Mouse (Mus musculus) right cerebral cortex, postnatal 4 days (tissue): ENCODE results near the gene Cfl1.

ENCODE experiments used
- DNase-seq: peaks from one replicate; pipeline ENCODE4 v3.0.0-alpha.2; 2022

Gene Cfl1

DNA sequence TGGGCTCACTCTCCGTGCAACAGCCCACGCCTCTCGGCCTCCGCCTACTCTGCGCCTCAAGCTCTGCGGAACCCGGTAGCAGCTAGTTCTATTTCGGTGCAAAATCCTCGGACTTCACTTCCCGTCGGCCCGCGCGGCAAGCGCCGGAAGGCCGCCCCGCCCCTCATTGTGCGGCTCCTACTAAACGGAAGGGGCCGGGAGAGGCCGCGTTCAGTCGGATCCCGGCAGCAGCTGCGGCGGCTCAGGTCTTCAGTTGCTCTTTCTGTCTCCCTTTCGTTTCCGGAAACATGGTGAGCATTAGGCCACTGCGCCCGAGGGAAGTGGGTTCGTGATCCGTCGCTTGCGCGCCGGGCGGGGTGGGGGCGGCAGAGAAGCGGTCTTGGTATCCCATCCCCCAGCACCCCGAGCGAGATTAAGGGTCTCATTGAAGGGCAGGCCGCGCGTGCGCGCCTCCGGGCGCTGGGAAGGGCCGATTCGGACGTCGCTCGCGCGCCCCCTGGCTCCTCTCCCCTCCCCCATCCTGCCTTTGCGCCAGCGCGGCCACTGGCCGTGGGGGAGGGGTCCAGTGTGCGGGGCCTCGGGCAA, at the start of gene Cfl1:
Gene Cfl1 (plus strand): TSS at position 143 of the 585 bp plus-strand sequence.
- DNase-seq = peak; percentile 89

DNA sequence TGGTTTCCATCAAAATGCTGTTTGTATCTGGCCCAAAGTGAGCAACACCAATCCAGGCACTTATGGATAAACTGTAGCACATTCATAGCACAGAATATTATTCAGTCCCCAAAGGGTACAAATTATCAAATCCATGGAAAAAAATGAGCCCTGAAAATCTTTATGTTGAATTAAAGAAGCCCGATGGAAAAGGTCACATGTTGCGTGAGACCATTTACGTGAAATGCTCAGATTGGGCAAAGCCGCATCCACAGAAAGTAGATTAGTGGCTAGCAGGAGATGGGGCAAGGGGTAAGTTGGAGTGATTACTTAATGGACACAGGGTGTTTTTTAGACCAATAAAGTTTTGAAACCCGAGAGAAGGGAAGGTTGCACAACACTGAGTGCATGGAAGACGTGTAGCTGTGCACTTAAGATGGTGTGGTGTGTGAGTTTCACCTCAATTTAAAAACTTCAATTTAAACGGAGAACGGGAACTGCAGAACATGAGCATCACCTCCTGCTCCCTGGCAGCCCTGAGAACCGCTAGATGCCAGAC, 45.8 kb upstream of the Cfl1 start:
- DNase-seq = no peak

DNA sequence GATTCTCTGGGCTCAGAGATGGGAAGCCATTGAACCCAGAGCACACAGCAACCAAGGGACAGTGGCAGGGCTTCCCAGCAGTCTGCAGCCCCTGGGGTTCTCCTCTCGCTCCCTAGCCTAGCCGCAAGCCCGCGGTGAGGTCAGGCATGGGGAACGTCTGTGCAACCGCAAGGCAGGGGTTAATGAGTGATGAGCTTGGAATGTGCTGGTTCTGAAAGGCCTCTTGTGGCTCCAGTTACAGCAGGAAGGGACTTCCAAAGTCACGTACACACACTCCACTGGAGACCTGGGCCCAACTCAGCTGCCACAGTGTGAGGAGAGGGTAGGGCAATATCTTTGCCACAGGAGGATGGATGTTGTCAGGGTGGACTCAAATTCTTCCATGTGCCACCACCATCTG, 45.3 kb upstream of the Cfl1 start:
- no peak for DNase-seq

DNA sequence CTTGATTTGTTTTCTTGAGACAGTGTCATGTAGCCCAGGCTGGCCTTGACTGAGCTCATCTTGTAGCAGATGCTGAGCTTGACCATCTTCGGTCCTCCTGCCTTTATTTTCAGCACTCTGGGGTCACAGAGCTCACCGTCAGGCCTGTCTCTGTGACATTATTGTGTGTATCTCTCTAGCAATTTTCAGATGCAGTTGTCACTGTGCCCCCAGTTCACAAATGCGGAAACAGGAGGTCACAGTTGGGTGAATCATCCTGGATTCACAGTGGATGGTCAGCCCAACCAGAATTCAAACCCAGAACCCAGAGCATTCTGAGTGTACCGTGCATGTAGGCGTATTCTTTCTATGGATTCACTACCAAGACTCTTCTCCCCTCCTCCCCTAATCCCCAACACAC, 44.5 kb upstream of the Cfl1 start:
- no peak for DNase-seq

DNA sequence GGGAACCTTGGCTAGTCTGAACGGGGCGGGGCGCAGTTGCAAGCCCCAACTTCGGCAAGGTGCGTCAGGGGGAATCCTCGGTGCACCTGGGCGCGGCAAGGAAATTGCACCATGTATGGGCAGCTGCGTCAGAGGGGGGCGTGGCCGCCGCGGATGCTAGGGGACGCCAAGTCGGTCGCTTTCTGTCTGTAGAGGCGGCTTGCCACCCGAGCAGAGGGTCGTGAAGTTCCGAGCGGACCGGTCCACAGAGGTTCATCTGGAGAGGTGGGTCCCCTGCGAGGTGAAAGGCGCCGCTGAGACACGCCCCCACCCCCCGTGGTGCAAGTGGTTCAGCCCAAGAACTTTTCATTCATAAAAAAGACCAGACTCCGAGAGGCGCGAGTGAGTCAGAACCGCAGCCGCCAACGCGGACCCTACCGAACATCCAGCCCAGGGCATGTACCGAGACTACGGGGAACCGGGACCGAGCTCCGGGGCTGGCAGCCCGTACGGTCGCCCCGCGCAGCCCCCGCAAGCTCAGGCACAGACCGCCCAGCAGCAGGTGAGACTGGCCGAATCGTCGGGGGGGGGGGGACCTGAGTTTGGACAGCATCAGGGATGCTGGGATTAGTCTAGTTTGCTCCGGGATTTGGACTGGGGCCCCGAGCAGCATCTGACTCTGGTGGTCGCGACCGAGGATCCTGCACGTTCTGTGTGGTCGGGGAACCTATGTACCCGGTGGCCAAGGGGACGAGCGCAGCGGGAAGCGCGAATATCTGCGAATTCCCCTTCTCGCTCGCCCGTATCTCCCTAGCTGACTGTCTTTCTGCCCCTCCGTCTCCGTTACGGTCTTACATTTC, 42.5 kb upstream of the Cfl1 start, which contains the start of gene Fosl1:
Gene Fosl1 (plus strand): TSS at position 33 of the 839 bp plus-strand sequence.
- peak; percentile 68 for DNase-seq

DNA sequence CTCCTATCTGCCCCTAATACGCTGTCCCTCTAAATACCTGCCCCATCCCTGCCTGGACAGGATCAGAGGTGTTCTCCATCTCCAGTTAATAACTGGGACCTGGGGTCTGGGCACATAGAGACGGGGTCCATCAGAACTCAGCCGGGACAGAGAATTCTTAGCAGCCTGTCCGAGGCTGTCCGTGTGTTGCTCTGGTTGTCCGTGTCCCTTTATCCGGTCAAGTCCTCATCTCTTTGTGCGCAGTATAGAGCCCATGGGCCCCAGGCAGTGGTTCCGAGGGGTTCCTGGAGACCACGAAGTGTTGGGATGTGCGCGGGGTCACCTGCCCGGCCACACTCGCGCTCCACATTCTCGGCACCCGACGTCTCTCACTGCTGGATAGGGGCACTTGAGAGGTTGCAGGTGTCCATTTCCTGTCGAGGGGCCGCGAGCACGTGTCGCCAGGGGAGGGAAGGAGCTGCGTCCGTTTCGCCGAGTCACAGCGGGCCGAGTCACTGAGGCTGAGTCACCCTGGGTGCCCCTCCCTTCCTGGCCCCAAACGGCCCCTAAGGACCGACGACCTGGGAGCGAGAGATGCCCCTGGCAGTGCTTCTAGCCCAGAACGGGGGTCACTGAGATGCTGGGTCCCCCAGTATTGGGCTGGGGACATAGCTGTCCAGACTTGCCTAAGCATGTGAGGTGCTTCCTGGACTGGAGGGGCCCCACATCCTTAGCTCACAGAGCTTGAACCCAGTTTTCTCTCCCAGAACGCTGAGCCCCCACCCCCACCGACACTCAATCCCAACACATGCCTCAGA, 41.7 kb upstream of the Cfl1 start:
- DNase-seq = no peak

DNA sequence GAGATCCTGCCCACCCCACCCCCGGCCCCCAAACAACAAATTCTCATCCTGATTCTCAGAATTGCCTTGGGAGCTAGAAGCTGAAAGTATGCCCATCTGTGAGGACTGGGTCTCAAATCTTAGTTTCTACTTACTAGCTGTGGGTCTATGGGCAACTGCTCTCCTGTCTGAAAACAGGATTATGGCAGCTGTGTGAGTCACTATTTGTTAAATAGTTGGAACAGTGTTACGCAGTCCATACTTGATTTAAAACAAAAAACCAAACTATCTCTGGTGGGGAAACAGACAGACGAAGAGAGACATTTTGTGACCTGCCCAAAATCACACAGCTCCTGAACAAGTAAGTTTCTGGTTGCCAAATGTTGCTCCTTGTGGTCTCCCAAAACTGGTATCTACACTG, 40.6 kb upstream of the Cfl1 start:
- no peak for DNase-seq

DNA sequence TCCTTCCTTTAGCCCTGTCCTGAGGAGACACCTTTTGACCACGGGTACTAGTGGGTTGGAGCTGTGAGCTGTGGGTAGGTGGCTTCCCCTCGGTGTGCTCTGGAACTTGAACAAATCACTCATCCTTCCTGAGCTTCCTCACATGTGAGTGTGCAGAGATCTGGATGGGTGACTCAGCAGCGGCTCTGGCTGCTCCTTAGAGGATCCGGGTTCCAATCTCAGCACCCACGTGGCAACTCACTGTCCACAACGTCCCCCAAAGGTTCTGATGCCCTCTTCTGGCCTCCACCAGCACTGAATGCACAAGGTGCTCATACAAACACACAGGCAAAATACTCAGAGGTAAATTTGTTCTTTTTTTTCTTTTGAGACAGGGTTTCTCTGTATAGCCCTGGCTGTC, 38.5 kb upstream of the Cfl1 start:
- no peak for DNase-seq

DNA sequence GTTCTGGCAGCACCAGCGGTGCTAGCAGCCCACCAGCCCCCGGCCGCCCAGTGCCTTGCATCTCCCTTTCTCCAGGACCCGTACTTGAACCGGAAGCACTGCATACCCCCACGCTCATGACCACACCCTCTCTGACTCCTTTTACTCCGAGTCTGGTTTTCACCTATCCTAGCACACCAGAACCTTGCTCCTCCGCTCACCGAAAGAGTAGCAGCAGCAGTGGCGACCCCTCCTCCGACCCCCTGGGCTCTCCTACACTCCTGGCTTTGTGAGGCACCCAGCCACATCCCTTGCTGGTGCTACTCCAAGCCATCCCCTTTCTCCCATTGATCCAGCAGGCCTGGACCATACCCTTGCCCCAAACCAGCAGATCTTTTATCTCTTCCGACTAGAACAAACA, 35.2 kb upstream of the Cfl1 start:
- DNase-seq = no peak

DNA sequence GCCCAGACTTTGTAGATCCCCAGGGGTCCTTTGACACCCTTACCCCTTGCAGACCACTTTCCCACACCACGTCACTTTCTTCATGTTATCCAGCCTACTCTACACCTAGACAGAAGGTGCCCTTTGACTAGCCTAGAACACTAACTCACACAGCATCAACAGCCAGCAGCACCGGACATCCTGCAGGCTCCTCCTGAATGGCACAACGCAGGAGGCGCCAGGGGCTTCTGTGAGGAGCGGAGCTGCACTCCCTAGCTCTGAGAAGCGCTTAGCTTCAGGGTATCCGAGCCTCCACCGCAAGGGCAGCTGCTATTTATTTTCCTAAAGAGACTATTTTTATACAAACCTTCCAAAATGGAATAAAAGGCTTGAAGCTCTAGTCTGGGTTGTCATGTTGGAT, 34.7 kb upstream of the Cfl1 start:
- DNase-seq = no peak

DNA sequence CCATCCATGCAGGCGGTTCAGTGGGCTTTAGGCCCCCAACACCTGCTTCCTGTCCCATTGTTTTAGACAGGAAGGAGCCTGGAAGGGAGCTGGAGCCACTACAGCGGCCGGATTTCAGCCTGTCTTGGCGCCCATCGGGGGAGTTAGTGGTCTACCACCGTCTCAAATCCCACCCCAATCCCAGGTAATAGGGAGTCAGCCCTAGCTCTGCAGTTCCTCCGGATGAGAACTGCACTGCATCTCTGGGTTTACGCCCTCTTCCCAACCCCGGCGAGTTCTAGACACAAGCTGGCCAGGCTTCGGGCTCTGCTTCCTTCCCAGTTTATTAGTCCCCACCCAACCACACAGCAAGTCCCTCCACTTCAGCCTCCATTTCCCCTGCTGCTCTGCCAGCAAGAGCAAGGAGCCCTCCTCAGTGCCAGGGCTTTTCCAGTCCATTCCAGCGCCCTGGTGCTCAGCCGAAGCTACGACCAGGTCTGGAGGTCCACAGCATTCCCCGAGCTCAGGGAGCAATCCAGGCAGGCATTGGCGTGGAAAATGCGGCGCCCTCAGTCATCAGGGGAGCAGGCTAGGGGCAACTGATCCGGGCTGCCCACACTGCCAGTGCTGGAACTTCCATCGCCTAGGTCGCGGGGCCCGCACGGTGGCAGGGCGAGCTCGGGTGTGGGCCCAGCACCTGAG, 33.9 kb upstream of the Cfl1 start:
- no peak for DNase-seq

DNA sequence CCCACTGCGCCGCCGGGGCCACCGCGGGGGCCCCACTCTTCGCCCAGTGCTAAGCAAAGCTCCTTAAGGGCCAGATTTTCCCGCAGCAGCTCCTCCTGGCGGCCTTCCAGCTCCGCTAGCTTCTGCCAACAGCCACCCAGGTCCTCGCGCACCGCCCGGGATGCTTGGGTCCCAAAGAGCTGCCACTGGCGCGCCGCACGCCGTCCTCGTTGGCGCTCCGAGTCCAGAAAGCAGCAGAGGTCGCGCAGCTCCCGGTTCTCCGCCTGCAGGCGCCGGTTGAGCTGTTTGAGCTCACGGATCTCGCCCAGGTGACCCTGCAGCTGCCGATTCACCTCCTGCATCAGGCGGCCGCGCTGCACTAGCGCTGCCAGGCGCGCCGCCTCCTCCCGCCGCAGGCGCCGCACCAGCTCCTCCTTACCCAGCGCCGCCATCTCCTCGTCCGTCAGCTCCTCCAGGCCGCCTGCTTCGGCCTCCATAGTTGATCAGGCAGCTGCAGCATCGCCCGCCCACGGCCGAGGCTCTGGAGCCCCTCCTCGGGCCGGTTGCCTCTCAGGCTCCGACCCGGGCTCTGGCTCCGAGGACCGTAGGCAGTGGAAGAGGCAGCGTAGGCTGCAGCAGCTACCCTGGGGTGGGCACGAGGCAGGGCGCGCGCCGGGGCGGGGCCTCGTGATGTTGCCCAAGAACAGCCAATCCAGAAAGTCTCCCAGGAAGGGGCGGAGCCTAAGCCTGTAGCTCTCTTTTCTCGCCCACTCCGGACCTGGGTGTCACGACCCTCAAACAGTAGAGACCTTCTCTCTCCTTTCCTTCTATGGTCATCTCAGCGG, 33.1 kb upstream of the Cfl1 start:
- DNase-seq = peak; percentile 95

DNA sequence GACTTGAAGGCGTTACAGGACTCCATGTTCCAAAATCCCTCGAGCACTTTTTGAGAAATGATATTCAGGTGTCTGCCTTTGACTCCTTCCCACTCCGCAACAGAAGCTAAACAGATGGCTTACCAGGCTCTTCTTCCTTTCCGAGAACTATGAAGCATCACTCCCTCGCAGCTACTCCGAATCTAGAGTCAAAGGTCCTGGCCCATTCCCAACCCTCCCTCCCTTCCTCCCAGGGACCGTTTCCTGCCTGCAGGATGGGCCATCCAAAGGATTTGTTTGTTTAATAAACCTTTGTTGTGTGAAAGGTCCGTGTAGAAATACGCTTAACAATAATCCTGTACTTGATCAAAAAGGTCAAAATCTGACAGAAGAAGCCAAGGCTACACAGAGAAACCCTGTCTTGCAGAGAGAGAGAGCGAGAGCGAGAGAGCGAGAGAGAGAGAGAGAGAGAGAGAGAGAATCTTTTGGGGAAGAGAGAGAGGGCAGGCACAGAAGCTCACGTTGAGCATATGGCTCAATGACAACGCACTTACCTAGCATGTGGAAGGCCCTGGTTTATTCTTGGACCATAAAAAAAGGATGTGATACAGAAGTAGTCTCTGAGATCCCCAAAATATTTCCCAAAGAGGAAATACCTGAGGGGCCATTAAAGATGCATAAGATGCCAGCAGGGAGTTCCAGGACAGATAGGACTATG, 32.4 kb upstream of the Cfl1 start, which contains the start of gene Ccdc85b:
Gene Ccdc85b (minus strand): TSS at position 149 of the 697 bp plus-strand sequence.
- DNase-seq = no peak

DNA sequence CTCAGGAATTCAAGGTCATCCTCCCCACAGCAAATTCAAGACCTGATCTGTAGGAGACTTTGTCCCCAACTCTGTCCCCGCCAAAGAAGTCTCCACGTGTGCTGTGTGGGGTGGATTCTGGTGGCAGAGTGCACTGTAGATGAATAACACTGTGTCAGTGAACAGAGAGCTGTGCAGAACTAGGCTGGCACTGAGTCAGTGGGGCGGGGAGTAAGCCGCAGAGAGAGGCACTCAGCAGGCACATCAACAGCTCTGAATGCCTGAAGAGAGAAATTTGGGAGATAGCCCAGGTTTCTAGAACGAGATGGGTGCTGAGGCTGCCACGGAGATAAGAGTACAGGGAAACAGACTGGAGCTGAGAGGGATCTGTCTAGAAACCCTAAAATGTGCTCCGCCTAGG, 31.2 kb upstream of the Cfl1 start:
- DNase-seq = no peak

DNA sequence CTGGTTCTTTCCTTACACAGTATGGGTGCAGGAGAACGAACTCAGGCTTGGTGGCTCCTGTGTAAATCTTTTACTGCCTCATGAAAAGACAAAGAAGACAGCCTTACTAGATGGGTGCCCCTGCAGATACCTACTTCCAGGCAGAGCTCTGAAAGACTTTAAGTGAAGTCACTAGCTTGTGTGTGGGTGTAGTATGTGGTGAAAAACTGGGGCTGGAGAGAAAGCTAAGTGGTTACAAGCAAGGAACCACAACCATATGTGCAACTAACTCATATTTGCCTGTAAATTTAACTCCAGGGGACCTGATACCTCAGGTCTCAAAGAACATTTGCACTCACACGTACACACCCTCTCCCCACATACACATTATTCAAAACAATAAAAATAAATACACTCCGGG, 30.4 kb upstream of the Cfl1 start:
- DNase-seq = no peak

DNA sequence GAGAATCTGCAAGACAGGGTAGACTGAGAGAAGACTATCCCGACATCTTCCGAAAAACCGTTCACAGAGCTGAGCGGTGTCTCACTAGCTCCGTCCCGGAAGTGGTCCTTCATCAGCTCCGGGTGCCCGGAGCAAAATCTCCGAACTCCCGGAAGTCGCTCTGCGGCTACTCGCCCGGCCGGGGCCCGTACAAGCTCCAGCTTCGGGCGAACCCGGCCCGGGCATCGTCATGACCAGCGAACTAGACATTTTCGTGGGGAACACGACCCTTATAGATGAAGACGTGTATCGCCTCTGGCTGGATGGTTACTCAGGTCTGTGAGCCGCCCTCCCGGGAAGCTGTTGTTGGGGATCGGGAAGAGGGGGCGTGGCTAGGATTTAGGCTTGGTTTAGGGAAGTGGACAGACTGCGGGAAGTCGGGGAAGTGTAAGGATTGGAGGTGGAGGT, 29.8 kb upstream of the Cfl1 start, which contains the start of gene Fibp:
Gene Fibp (plus strand): TSS at position 151 of the 447 bp plus-strand sequence.
- peak; percentile 86 for DNase-seq

DNA sequence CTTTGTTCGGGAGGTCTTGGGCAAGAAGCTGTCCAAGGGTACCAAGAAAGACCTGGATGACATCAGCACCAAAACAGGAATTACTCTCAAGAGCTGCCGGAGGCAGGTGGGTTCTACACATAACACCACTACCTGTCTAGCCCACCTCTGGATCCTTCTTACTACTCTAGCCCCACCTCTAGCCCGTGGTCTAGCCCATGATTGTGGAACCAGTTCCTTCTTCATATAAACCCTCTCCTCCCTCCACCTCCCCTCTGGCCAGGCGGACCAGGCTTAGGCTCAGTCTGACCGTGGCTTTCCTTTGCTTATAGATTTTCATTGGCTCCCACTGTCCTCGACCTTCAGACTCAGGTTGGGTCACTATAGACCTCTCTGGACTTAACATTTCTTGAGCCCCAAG, 28.8 kb upstream of the Cfl1 start:
- no peak for DNase-seq

DNA sequence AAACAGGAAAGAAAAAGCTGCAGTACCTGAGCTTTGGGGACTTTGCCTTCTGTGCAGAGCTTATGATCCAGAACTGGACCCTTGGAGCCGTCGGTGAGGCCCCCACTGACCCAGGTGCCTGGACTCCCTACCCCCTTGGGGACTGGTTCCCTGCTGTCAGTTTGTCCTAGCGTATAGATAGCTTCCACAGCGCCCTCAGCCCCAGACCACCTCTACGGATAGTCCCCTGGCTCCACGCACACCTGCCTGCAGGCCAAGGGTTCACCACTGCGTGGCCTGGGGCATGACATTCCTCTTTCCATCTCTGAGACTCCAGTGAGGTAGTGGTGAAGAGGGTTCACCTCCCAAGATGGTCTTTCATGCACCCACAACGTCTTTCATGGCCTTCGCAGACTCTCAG, 27.0 kb upstream of the Cfl1 start:
- no peak for DNase-seq

DNA sequence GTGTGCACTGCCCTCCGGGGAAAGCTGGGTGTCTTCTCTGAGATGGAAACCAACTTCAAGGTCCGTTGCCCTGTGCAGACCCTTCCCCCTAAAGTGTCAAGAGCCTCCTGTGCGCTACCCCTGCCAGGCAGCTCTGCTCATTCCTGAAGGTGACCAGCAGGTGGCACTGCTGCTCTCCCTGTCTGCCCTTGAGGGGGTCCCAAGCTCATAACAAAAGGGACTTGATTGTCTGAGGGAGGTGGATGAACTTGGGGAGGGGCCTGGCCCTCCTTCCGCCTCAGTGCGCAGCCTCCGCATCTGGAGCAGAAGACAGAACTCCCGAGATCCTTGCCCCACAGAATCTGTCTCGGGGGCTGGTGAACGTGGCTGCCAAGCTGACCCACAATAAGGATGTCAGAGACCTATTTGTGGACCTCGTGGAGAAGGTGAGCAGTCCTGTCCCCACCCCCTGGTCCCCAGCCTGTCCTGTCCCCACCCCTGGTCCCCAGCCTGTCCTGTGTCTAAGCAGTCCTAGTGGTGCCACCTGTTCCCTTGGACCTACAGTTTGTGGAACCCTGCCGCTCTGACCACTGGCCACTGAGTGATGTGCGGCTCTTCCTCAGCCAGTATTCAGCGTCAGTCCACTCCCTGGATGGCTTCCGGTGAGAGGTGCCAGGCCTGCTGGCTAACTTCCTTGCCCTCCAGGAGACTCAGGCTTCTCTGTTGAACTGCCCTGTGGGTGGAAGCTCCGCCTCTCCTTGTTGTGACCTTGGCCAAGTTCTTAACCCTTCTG, 26.3 kb upstream of the Cfl1 start:
- DNase-seq = peak; percentile 76

DNA sequence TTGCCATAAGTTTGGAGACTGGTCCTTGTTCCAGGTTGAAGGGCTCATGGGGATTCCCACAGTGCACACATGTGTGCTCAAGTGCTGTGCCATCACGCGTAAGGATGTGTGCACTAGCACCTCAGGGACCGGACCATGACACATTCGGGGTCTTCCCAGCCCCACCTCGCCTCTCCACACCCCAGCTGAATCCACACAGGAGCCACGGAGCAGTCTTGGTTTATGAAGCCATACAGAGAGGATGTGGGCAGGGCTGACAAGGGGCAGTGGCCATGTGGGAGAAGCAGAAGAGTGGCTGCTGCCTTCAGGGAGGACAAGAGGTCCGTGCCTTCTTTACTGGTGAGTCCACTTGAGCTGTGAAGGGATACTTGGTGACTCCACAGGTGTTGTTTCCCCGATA, 25.2 kb upstream of the Cfl1 start:
- DNase-seq = no peak
